ENCODE assay signal across 8 mouse cellular contexts in the genomic region with DNA sequence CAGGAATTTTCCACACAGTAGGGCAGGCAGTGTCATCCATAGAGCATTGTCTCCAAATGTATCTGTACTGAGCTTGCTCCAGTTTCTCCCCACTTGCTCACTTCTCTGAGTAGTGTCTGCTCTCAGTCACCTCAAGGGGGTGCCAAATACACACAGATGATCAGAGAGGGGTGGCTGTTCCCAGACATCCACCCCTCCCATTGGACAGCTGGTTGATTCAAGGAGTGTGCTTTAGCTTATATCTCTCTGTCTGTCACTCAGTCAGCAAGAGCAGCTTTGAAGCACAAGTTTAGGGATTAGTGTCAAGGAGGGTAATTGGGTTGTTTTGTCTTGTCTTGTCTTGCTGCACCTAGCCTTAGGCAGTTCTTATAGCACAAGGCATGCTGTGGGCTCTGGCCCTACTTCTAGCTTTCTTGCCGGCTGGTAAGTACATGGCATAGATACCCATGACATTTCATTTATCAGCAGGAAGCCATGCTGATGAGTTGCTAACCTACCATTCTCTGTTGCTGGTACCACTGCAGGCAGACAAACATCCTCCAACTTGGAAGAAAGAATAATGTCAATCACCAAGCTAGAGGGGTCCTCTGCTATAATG.
DNase-seq lines count a peak whose midpoint lies in the region; ATAC-seq and TF ChIP-seq lines count a peak whose summit lies in the region.

No protein-coding gene starts in this region.

- H3K9ac ChIP-seq in heart, embryonic 14.5 days (ENCODE audit: low read length), result no peak overlapping the region
- peak overlapping the region; percentile 34 for H3K9ac ChIP-seq in liver, embryonic 16.5 days (ENCODE audit: low read depth, low read length)
- no peak overlapping the region for H3K9ac ChIP-seq in neural tube, embryonic 14.5 days (replicated peaks; ENCODE audit: low read depth, low read length)

- no peak for TF ChIP-seq POLR2A in cortical plate, adult 2 months (IDR thresholded peaks at IDR 0.05; ENCODE audit: extremely low read depth, insufficient read depth, low read length)

- H3K4me1 ChIP-seq in cortical plate, adult 2 months (ENCODE audit: control insufficient read depth, insufficient read depth, low read length), result no peaks in the 10 kb centered on the region
- no peaks in the 10 kb centered on the region for H3K4me1 ChIP-seq in heart, embryonic 14.5 days (ENCODE audit: control insufficient read depth in 2 of 2, insufficient read depth in 2 of 2, low read length in 2 of 2)
- H3K4me1 ChIP-seq in liver, embryonic 16.5 days (ENCODE audit: control insufficient read depth, low read depth, low read length), result peaks cover 10% of the 10 kb centered on the region
- no peaks in the 10 kb centered on the region for H3K4me1 ChIP-seq in neural tube, embryonic 14.5 days (ENCODE audit: control insufficient read depth, insufficient read depth, low read length)

- H3K27ac ChIP-seq in cortical plate, adult 2 months (ENCODE audit: insufficient read depth, low read length), result no peak overlapping the region
- H3K27ac ChIP-seq in heart, embryonic 14.5 days (replicated peaks in 1 of 2; ENCODE audit: control insufficient read depth in 1 of 2, insufficient read depth in 1 of 2, low read depth in 2 of 2, low read length in 2 of 2), result no peak overlapping the region
- H3K27ac ChIP-seq in liver, embryonic 16.5 days (ENCODE audit: low read length), result peak overlapping the region; percentile 85
- no peak overlapping the region for H3K27ac ChIP-seq in neural tube, embryonic 14.5 days (ENCODE audit: low read depth, low read length)

- ATAC-seq in heart, embryonic 14.5 days (ENCODE audit: insufficient number of reproducible peaks, insufficient read depth, low FRiP score, low read depth), result peak; percentile 35; the same call in 1 of the 2 replicates
- peak; percentile 82 for ATAC-seq in liver, embryonic 16.5 days (ENCODE audit: low read depth)
- ATAC-seq in neural tube, embryonic 14.5 days (ENCODE audit: low read depth), result peak; percentile 90

- no peaks in the 10 kb centered on the region for H3K9me3 ChIP-seq in heart, embryonic 14.5 days (ENCODE audit: control insufficient read depth, low read length)
- no peaks in the 10 kb centered on the region for H3K9me3 ChIP-seq in liver, embryonic 16.5 days (replicated peaks; ENCODE audit: control insufficient read depth, low read length)
- H3K9me3 ChIP-seq in neural tube, embryonic 14.5 days (ENCODE audit: control insufficient read depth, low read length), result no peaks in the 10 kb centered on the region

- no peak overlapping the region for H3K4me3 ChIP-seq in cortical plate, adult 2 months (ENCODE audit: insufficient read depth, low read length)
- H3K4me3 ChIP-seq in heart, embryonic 14.5 days (ENCODE audit: control insufficient read depth in 1 of 2, insufficient read depth in 1 of 2, low read depth in 1 of 2, low read length in 2 of 2), result no peak overlapping the region
- peak overlapping the region; percentile 28 for H3K4me3 ChIP-seq in liver, embryonic 16.5 days (ENCODE audit: low read depth, low read length)
- no peak overlapping the region for H3K4me3 ChIP-seq in neural tube, embryonic 14.5 days (ENCODE audit: low read depth, low read length)

- no peaks in the 10 kb centered on the region for H3K36me3 ChIP-seq in heart, embryonic 14.5 days (ENCODE audit: control insufficient read depth, insufficient read depth, low read length)
- H3K36me3 ChIP-seq in liver, embryonic 16.5 days (ENCODE audit: control insufficient read depth, insufficient read depth), result no peaks in the 10 kb centered on the region
- H3K36me3 ChIP-seq in neural tube, embryonic 14.5 days (ENCODE audit: control insufficient read depth, insufficient read depth, low read length), result no peaks in the 10 kb centered on the region

- H3K4me2 ChIP-seq in heart, embryonic 14.5 days (ENCODE audit: low read length), result no peak overlapping the region
- peak overlapping the region; percentile 56 for H3K4me2 ChIP-seq in liver, embryonic 16.5 days (ENCODE audit: low read depth, low read length)
- H3K4me2 ChIP-seq in neural tube, embryonic 14.5 days (ENCODE audit: low read depth, low read length), result no peak overlapping the region

- no peaks in the 10 kb centered on the region for H3K27me3 ChIP-seq in heart, embryonic 14.5 days (ENCODE audit: control insufficient read depth, insufficient read depth, low read length)
- H3K27me3 ChIP-seq in liver, embryonic 16.5 days (ENCODE audit: control insufficient read depth, insufficient read depth, low read depth, low read length), result no peaks in the 10 kb centered on the region
- H3K27me3 ChIP-seq in neural tube, embryonic 14.5 days (ENCODE audit: control insufficient read depth, insufficient read depth, low read length), result no peaks in the 10 kb centered on the region

- DNase-seq in B cell, adult 2 months, result peak; percentile 56 to 59
- peak; percentile 51 for DNase-seq in T-cell, adult 2 months (ENCODE audit: low spot score)
- peak; percentile 38 for DNase-seq in kidney, postnatal 14 days
- no peak for DNase-seq in MN1 (ENCODE audit: low spot score)

- 35% methylated on average over 1 of the region's 1 CpGs for WGBS in heart, embryonic 14.5 days
- WGBS in liver, embryonic 16.5 days (ENCODE audit: insufficient replicate concordance), result 14% methylated on average over 1 of the region's 1 CpGs
- WGBS in neural tube, embryonic 14.5 days, result 83% methylated on average over 1 of the region's 1 CpGs

- peak; percentile 92 for TF ChIP-seq CTCF in cortical plate, adult 2 months (IDR thresholded peaks at IDR 0.05; ENCODE audit: extremely low read depth, insufficient read depth, low read length)

Comparison
In these comparisons a context has a peak if more than half of its experiments do, and no peak if none do; other contexts are left out.
1. ATAC-seq: peak in every context shown above with its lines; median percentile 90 in neural tube, embryonic 14.5 days; 82 in liver, embryonic 16.5 days; 35 in heart, embryonic 14.5 days.